Mouse (Mus musculus) MEL (cell line): ENCODE measurements at regions not wholly inside any gene's neighbourhood (a gene's known extent, or its start where the extent isn't known, plus 50 kb on each side); places are given as distances from the start of the nearest gene placed in this dataset.

Experiments
- CHD2 ChIP-seq: IDR thresholded peaks from 2 replicates; pipeline ENCODE4 v1.6.1; 2011; ENCODE audit warnings: low read length, improper control_type of control experiment
- CTCF ChIP-seq, 3 experiments: IDR thresholded peaks in 2 of 3; conservative IDR thresholded peaks in 1 of 3; 2 replicates each; pipeline ENCODE4 v1.5.1; 2011 to 2012; ENCODE audit warnings: low read length in 3 of 3, low read depth in 2 of 3, mild to moderate bottlenecking in 2 of 3, improper control_type of control experiment in 1 of 3, inconsistent platforms in 1 of 3, mixed read lengths in 1 of 3, moderate library complexity in 1 of 3; ENCODE audit not compliant: control insufficient read depth in 1 of 3, insufficient read depth in 1 of 3, poor library complexity in 1 of 3, severe bottlenecking in 1 of 3
- E2F4 ChIP-seq: IDR thresholded peaks from 2 replicates; pipeline ENCODE4 v1.6.1; 2011; ENCODE audit warnings: low read depth, low read length, improper control_type of control experiment, borderline replicate concordance
- GATA1 ChIP-seq: IDR thresholded peaks from 2 replicates; pipeline ENCODE4 v1.6.1; 2011; ENCODE audit warnings: low read depth, low read length, improper control_type of control experiment
- NELFE ChIP-seq: IDR thresholded peaks from 2 replicates; pipeline ENCODE4 v1.6.1; 2011; ENCODE audit warnings: low read depth, low read length, improper control_type of control experiment
- POLR2A ChIP-seq, 2 experiments: IDR thresholded peaks; 2 replicates each; pipeline ENCODE4 v1.6.1; 2011 to 2012; ENCODE audit warnings: low read length in 2 of 2, mild to moderate bottlenecking in 2 of 2, control low read depth in 1 of 2, improper control_type of control experiment in 1 of 2, low read depth in 1 of 2, moderate library complexity in 1 of 2; ENCODE audit not compliant: control insufficient read depth in 1 of 2, insufficient read depth in 1 of 2, poor library complexity in 1 of 2

DNA sequence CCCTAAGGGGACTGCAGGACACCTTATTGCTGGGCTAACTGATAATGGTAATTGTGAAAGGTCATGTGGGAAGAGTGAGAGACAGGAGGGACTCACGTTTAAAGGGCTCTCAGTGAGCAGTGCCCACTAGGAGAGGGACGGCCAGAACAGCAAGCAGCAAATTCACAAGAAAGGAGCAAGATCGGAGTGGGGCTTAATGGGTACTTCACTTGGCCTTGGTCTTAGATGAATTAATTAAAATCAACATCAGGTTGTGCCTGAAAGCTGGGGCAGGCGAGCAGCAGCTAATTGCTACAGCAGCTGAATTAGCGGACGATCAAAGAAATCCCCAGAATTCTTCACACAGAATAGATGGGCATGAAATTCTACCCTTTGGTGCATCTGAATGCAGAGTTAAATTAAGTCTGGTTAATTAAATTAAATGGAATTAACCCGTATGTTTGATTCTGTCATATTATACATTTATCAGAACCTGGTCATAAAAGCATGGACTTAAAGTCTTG lies 156.9 kb downstream of the Cdh26 start:
- TF ChIP-seq NELFE (no peak), CHD2 (no peak), POLR2A (IDR thresholded peaks at IDR 0.05; ENCODE audit: control insufficient read depth in 1 of 2, insufficient read depth in 1 of 2, low read depth in 1 of 2, low read length in 2 of 2, poor library complexity in 1 of 2) (no peak), GATA1 (no peak), E2F4 (no peak), CTCF (IDR thresholded peaks at IDR 0.05 in 2 of 3, conservative IDR thresholded peaks at IDR 0.05 in 1 of 3; ENCODE audit: control insufficient read depth in 1 of 3, insufficient read depth in 1 of 3, low read depth in 2 of 3, low read length in 3 of 3, poor library complexity in 1 of 3, severe bottlenecking in 1 of 3) (no peak)
